Mouse (Mus musculus) olfactory bulb, adult 2 months (tissue): ENCODE results near the gene Ms4a7.

Experiments used
- CTCF ChIP-seq: fragments of 200-500 bp; IDR thresholded peaks from 2 replicates; pipeline ENCODE4 v1.5.1; 2012; ENCODE audit warnings: low read depth, mild to moderate bottlenecking, low read length, moderate library complexity; ENCODE audit not compliant: insufficient read depth
- POLR2A ChIP-seq: fragments of 200-500 bp; IDR thresholded peaks from 2 replicates; pipeline ENCODE4 v1.6.1; 2012; ENCODE audit warnings: mild to moderate bottlenecking, low read depth, low read length, moderate library complexity; ENCODE audit not compliant: insufficient read depth

DNA sequence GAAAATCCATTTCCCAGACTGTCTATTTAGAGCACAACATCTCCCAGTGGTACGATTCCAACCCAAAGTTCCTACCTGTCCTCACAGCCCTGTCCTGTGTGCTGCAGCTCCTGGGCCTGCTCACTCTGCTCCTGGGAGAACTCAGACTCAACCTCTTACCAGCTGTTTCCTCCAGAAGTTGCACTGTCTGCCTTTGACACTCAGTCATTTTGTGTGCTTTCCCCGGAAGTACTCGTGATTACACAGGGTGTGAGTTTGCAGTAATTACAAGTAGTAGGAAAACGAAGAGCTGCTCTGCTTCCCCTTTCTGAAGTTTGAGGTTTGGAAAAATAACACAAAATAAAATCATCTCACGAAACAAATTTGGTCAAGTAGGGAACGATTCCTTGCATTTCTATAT is at the start of gene Ms4a7:
- TF ChIP-seq CTCF = no peak
- TF ChIP-seq POLR2A = no peak
